ENCODE assay signal across 12 mouse cellular contexts in genomic region chr13:37845156-37845555, GRCm38 (mm10).
DNase-seq lines count a peak whose midpoint lies in the region; ATAC-seq lines count a peak whose summit lies in the region.
"Had no signal": no experiment of that assay in that cellular context is flagged by ENCODE, and none has a peak within 500 bp of the region (broad histone marks: within the 10 kb centered on the region; RNA-seq: fewer than 3 reads in every experiment).

No protein-coding gene starts in this region.

- H3K4me1 ChIP-seq in kidney, embryonic 14.5 days (ENCODE audit: control insufficient read depth, insufficient read depth, low read length) = peaks cover 15% of the 10 kb centered on the region
- peaks cover 32% of the 10 kb centered on the region for H3K4me1 ChIP-seq in brown adipose tissue, adult 24 weeks (ENCODE audit: control insufficient read depth, insufficient read depth, insufficient read length, low read length)
- peaks cover 34% of the 10 kb centered on the region for H3K4me1 ChIP-seq in liver, embryonic 16.5 days (ENCODE audit: control insufficient read depth, low read depth, low read length)

- WGBS in kidney, embryonic 14.5 days = 63% methylated on average over 3 of the region's 3 CpGs
- WGBS in liver, embryonic 16.5 days (ENCODE audit: insufficient replicate concordance) = 52% methylated on average over 3 of the region's 3 CpGs

- H3K4me2 ChIP-seq in kidney, embryonic 14.5 days (replicated peaks; ENCODE audit: low read depth, low read length) = no peak overlapping the region
- no peak overlapping the region for H3K4me2 ChIP-seq in liver, embryonic 16.5 days (ENCODE audit: low read depth, low read length)

- no peak overlapping the region for H3K27ac ChIP-seq in kidney, embryonic 14.5 days (ENCODE audit: low read depth, low read length)
- peak overlapping the region; percentile 39 for H3K27ac ChIP-seq in brown adipose tissue, adult 24 weeks (replicated peaks; ENCODE audit: low read depth, low read length)
- peak overlapping the region; percentile 40 for H3K27ac ChIP-seq in liver, embryonic 16.5 days (ENCODE audit: low read length)
- H3K27ac ChIP-seq: forebrain, embryonic 10.5 days had no signal

- no peak for DNase-seq in cerebellum, adult 18-20 months
- DNase-seq in kidney, adult 11 months = no peak
- no peak for DNase-seq in adrenal gland, postnatal 25 days
- DNase-seq: cerebellum, postnatal 14 days; thymus, postnatal 14 days had no signal

- no peaks in the 10 kb centered on the region for H3K9me3 ChIP-seq in kidney, embryonic 14.5 days (ENCODE audit: control insufficient read depth, low read length)
- H3K9me3 ChIP-seq in liver, embryonic 16.5 days (replicated peaks; ENCODE audit: control insufficient read depth, low read length) = no peaks in the 10 kb centered on the region
- H3K9me3 ChIP-seq: forebrain, embryonic 10.5 days had no signal

- ATAC-seq in cerebellum, adult (ENCODE audit: insufficient number of reproducible peaks, low FRiP score, low TSS enrichment) = 0 out of 2 replicates have a peak, but pooled peaks have one; percentile 38
- peak; percentile 37; the same call in 1 of the 2 replicates for ATAC-seq in kidney, embryonic 14.5 days (ENCODE audit: low FRiP score, low TSS enrichment)
- no peak; the same call in 1 of the 2 replicates for ATAC-seq in liver, embryonic 16.5 days (ENCODE audit: low read depth)
- ATAC-seq in frontal cortex, adult (ENCODE audit: low TSS enrichment) = no peak
- ATAC-seq: Patski had no signal

- H3K4me3 ChIP-seq in kidney, embryonic 14.5 days (ENCODE audit: low read length) = no peak overlapping the region
- no peak overlapping the region for H3K4me3 ChIP-seq in brown adipose tissue, adult 24 weeks (ENCODE audit: insufficient read depth, low read depth, low read length)
- no peak overlapping the region for H3K4me3 ChIP-seq in liver, embryonic 16.5 days (ENCODE audit: low read depth, low read length)
- H3K4me3 ChIP-seq: forebrain, embryonic 10.5 days had no signal

- no peak overlapping the region for H3K9ac ChIP-seq in kidney, embryonic 14.5 days (ENCODE audit: low read depth, low read length)
- H3K9ac ChIP-seq in liver, embryonic 16.5 days (ENCODE audit: low read depth, low read length) = no peak overlapping the region

- H3K36me3 ChIP-seq in kidney, embryonic 14.5 days (ENCODE audit: control insufficient read depth, insufficient read depth, low read length) = no peaks in the 10 kb centered on the region
- H3K36me3 ChIP-seq in liver, embryonic 16.5 days (ENCODE audit: control insufficient read depth, insufficient read depth) = no peaks in the 10 kb centered on the region
- H3K36me3 ChIP-seq: forebrain, embryonic 10.5 days had no signal

- no peaks in the 10 kb centered on the region for H3K27me3 ChIP-seq in kidney, embryonic 14.5 days (ENCODE audit: control insufficient read depth, insufficient read depth, low read length)
- H3K27me3 ChIP-seq in liver, embryonic 16.5 days (ENCODE audit: control insufficient read depth, insufficient read depth, low read depth, low read length) = no peaks in the 10 kb centered on the region
- H3K27me3 ChIP-seq: Patski had no signal

Comparison
In these comparisons a context has a peak if more than half of its experiments do, and no peak if none do; other contexts are left out.
1. ATAC-seq: peak in cerebellum, adult (single experiment) and kidney, embryonic 14.5 days (single experiment); none in liver, embryonic 16.5 days (single experiment) and frontal cortex, adult (single experiment).